Mouse (Mus musculus) lung, postnatal 0 days (tissue): ENCODE data around the gene Lxn. TPM values are rescaled to one million over a fixed set of nuclear protein-coding genes. Genes with fewer than 3 reads are reported as not detected.

ENCODE experiments used
- ATAC-seq: fragments of 200-750 bp; cut with Nextera tagmentation; 2 replicates; pipeline ENCODE4 v1.8.0; 2017; ENCODE audit warnings: moderate library complexity
- DNase-seq: peaks from one replicate; pipeline ENCODE4 v3.0.0-alpha.2; 2016; ENCODE audit warnings: low spot score
- H3K27ac ChIP-seq: fragments of 300-500 bp; sonication (generic); 2 replicates; pipeline ENCODE4 v1.5.1; 2014; ENCODE audit warnings: antibody characterized with exemption, mild to moderate bottlenecking, low read length, mixed read lengths
- H3K27me3 ChIP-seq: fragments of 300-500 bp; sonication (generic); replicated peaks from 2 replicates; pipeline ENCODE4 v1.6.1; 2014; ENCODE audit warnings: low read length, mixed read lengths; ENCODE audit not compliant: insufficient read depth
- H3K36me3 ChIP-seq: fragments of 300-500 bp; sonication (generic); 2 replicates; pipeline ENCODE4 v1.6.1; 2014; ENCODE audit warnings: low read length, mixed read lengths; ENCODE audit not compliant: insufficient read depth
- H3K4me1 ChIP-seq: fragments of 300-500 bp; sonication (generic); 2 replicates; pipeline ENCODE4 v1.6.1; 2014; ENCODE audit warnings: antibody characterized with exemption, low read depth, low read length, mixed read lengths; ENCODE audit not compliant: insufficient read depth
- H3K4me2 ChIP-seq: fragments of 300-500 bp; sonication (generic); replicated peaks from 2 replicates; pipeline ENCODE4 v1.6.1; 2014; ENCODE audit warnings: low read depth, mild to moderate bottlenecking, low read length, moderate library complexity, mixed read lengths
- H3K4me3 ChIP-seq: fragments of 300-500 bp; sonication (generic); 2 replicates; pipeline ENCODE4 v1.5.1; 2014; ENCODE audit warnings: low read depth, low read length
- H3K9ac ChIP-seq: fragments of 300-500 bp; sonication (generic); replicated peaks from 2 replicates; pipeline ENCODE4 v1.6.1; 2014; ENCODE audit warnings: low read depth, mild to moderate bottlenecking
- H3K9me3 ChIP-seq: fragments of 300-500 bp; sonication (generic); 2 replicates; pipeline ENCODE4 v1.6.1; 2016; ENCODE audit warnings: low read length, mixed read lengths
- CTCF ChIP-seq: IDR thresholded peaks from 2 replicates; pipeline ENCODE4 v1.5.1; 2016; ENCODE audit warnings: antibody characterized with exemption, mild to moderate bottlenecking
- EP300 ChIP-seq: IDR thresholded peaks from 2 replicates; pipeline ENCODE4 v1.6.1; 2016; ENCODE audit warnings: antibody characterized with exemption, mild to moderate bottlenecking, control low read depth
- WGBS: fragments of 180-500 bp; shearing (Covaris S2); extraction: QIAGEN DNeasy Blood & Tissue Kit; methylation state at CpG from one replicate; pipeline ENCODE4 v1.1.7; 2014; 5-methylcytosine and 5-hydroxymethylcytosine counted together
- polyA plus RNA-seq: library from polyadenylated mRNA; unstranded; fragments of >200 nt; fragmentation: Nextera tagmentation; extraction: Ambion mirVana; gene quantifications from 2 replicates; pipeline ENCODE4 v1.2.1, GENCODE M21; 2015

The Lxn gene
- polyA plus RNA-seq, 1 experiment from 2014 or later = 156 TPM

DNA sequence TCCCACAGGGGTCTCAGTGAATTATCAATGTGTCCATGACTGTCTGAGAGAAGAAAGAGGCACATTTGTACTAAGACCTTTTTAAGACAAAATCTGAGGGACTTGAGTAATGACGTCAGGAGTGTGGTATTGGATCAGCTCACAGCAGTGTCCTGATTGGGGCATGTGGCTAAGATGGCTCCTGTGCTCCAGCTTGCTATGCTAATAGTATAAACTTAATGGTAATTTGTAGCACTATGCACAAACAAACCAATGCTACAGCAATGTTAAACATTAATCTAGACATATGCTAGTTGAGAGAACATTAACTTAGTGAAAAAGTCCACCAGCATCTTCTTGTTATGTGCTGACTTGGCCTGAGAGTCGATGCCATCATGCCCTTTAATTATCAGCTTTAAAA, 21.5 kb upstream of the Lxn start:
- Histone ChIP-seq H3K4me1 (no peaks in the 10 kb centered on the region), H3K9ac (no peak overlapping the region), H3K4me2 (no peak overlapping the region), H3K4me3 (no peak overlapping the region), H3K36me3 (no peaks in the 10 kb centered on the region), H3K27me3 (no peaks in the 10 kb centered on the region), H3K9me3 (no peaks in the 10 kb centered on the region), H3K27ac (no peak overlapping the region)
- TF ChIP-seq CTCF (no peak), EP300 (no peak)
- 83% methylated on average over 2 of the region's 2 CpGs for WGBS
- no peak for DNase-seq
- ATAC-seq = no peak

DNA sequence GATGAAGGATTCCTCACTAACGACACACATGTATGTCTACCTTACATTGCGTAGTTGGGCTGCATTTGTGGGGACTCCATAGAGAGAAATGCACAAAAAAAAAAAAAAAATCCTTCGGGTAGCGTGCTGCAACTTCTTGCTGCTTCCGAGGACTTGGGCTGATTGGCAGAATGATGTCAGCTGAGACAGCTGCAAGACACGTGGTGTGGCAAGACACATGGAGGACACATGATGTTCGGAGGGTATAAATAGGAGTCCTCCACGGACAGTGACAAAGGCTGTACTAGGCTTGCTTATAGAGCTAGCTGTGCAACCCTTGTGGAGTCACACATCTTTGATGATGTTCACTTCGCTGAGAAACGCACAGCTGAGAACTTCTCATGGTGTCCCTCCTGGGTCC, 18.7 kb upstream of the Lxn start:
- no peak overlapping the region for H3K4me3 ChIP-seq
- H3K27me3 ChIP-seq = no peaks in the 10 kb centered on the region
- no peak for ATAC-seq
- H3K9ac ChIP-seq = no peak overlapping the region
- H3K4me2 ChIP-seq = no peak overlapping the region
- H3K4me1 ChIP-seq = no peaks in the 10 kb centered on the region
- H3K36me3 ChIP-seq = no peaks in the 10 kb centered on the region
- DNase-seq = no peak
- no peak overlapping the region for H3K27ac ChIP-seq
- H3K9me3 ChIP-seq = no peaks in the 10 kb centered on the region
- TF ChIP-seq EP300 (no peak), CTCF (no peak)
- WGBS = 91% methylated on average over 10 of the region's 10 CpGs

DNA sequence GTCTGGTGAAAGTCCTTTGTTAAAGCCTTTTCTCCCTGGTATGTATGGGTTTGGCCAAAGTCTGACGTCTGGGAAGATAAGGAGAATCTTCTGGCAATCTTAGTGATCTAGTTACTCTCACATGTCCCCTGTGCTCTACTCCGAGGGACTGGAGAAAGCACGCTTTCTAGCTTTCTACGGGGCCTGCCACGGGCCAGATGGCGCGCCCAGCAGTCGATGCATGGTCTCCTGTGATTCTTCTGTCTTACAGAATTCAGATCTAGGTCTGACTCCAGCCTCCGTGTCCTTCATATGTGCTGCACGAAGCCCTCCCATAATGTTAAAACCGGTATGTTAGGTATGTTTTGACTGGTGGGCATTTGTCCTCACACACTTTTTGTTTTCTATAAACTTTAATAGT, 16.1 kb upstream of the Lxn start:
- 93% methylated on average over 11 of the region's 11 CpGs for WGBS
- Histone ChIP-seq H3K9ac (no peak overlapping the region), H3K27ac (no peak overlapping the region), H3K4me1 (no peaks in the 10 kb centered on the region), H3K4me2 (no peak overlapping the region), H3K36me3 (no peaks in the 10 kb centered on the region), H3K4me3 (no peak overlapping the region), H3K9me3 (no peaks in the 10 kb centered on the region), H3K27me3 (no peaks in the 10 kb centered on the region)
- TF ChIP-seq CTCF = no peak
- no peak for TF ChIP-seq EP300
- ATAC-seq = no peak
- DNase-seq = no peak

DNA sequence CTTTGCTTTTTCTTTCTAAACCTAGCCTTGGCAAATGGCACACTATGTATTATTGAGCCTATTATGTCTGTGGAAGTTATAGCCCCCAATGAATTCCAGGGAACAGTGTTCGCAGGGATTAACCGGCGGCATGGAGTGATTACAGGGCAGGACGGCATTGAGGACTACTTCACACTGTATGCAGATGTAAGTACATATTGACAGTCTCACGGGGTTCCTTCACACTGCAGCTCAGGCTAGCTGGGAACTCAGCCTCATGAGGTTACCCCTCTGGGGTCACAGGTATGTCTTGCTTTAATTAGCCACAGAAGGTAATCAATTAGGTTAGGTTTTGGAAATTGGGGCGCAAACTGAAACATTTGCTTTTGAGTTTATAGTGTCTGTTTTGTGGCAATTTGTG, 9.7 kb upstream of the Lxn start:
- Histone ChIP-seq H3K9ac (no peak overlapping the region), H3K27ac (no peak overlapping the region), H3K27me3 (no peaks in the 10 kb centered on the region), H3K36me3 (peaks cover 7% of the 10 kb centered on the region; the same call in 1 of the 2 replicates), H3K4me1 (no peaks in the 10 kb centered on the region), H3K9me3 (no peaks in the 10 kb centered on the region), H3K4me2 (no peak overlapping the region), H3K4me3 (no peak overlapping the region)
- DNase-seq (no peak), ATAC-seq (no peak)
- 70% methylated on average over 6 of the region's 6 CpGs for WGBS
- TF ChIP-seq EP300 (no peak), CTCF (no peak)

DNA sequence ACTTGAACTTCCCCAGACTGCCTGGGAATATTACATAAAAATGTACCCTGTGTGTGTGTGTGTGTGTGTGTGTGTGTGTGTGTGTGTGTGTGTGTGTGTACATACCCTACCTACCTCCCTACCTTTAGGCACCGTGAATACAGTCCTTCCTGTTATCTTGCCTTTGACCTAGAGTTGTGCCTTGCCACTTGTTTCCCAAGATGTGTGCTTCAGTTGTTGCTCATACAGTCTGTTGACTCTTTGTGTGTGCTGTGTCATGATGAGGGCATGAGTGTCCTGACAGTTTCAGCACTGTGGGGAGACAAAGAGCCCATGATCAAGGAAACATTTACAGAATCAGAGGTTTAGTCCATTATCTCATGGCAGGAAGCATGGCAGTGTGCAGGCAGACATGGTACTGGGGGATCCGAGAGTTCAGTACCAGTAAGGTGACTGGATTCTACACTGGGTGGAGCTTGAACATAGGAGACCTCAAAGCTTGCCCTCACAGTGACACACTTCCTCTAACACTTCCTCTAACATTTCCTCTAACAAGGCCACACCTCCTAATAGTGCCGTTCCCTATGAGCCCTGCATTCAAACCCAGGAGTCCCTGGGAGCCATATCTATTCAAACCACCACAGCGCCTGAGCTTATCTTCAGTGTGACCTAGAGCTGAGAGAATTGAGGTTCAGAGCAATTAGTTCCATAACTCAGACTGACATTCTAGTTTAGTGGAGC, 7.8 kb upstream of the Lxn start:
- TF ChIP-seq EP300 (no peak), CTCF (no peak)
- no peaks in the 10 kb centered on the region for H3K4me1 ChIP-seq
- H3K9ac ChIP-seq = no peak overlapping the region
- WGBS = 73% methylated on average over 4 of the region's 4 CpGs
- H3K27ac ChIP-seq = no peak overlapping the region
- H3K4me2 ChIP-seq = no peak overlapping the region
- H3K27me3 ChIP-seq = no peaks in the 10 kb centered on the region
- no peaks in the 10 kb centered on the region for H3K9me3 ChIP-seq
- peaks cover 7% of the 10 kb centered on the region; the same call in 1 of the 2 replicates for H3K36me3 ChIP-seq
- DNase-seq = no peak
- no peak for ATAC-seq
- no peak overlapping the region for H3K4me3 ChIP-seq

DNA sequence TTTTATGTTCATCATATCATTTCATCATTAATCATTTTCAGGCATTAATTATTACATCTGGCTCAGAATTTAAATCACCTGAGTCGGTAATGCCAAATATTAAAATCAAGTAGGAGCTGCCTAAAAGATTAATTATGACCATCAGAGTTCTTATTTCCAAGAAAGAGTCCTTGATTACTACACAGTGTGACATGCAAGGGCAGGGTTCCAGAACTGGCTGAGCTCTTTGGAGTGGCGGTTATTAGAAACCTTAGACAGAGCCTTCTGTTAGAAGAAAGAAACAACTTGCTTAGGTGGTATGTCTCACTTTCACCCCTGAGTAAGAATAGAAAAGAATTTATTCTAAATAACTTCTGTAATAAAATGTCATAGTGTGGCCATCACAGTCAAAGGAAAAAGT, 3.6 kb upstream of the Lxn start:
- no peak for TF ChIP-seq EP300
- H3K4me3 ChIP-seq = no peak overlapping the region
- no peaks in the 10 kb centered on the region for H3K27me3 ChIP-seq
- no peak overlapping the region for H3K4me2 ChIP-seq
- H3K9me3 ChIP-seq = no peaks in the 10 kb centered on the region
- DNase-seq (no peak), ATAC-seq (no peak)
- peaks cover 5% of the 10 kb centered on the region; the same call in 1 of the 2 replicates for H3K4me1 ChIP-seq
- no peak overlapping the region for H3K27ac ChIP-seq
- WGBS = 89% methylated on average over 2 of the region's 2 CpGs
- H3K36me3 ChIP-seq = peaks cover 4% of the 10 kb centered on the region; the same call in 1 of the 2 replicates
- H3K9ac ChIP-seq = no peak overlapping the region
